Mouse (Mus musculus): ENCODE measurements at regions not wholly inside any gene's neighbourhood (a gene's known extent, or its start where the extent isn't known, plus 50 kb on each side); places are given as distances from the start of the nearest gene placed in this dataset.

DNA sequence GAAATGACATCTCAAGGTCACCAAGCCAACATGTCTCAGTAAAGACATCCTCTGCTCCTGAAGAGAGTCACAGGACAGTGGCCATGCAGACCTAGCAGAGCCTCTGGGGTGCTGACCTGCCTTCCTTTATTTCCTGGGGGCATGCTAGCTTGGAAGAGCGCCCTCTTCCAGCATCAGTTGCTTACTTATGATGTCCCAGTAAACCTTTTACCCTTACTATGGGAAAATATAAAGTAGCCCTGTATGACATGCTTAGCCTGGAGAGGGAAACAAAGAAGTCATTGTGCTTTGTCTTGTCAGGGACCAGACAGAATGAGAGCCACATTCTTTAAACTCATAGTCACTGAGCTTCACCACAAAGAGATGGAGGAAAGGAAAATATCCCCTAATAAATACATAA lies 82.9 kb downstream of the Postn start:
- Histone ChIP-seq H3K27ac (replicated peaks) (no peak overlapping the region), H3K36me3 (no peaks in the 10 kb centered on the region), H3K4me2 (no peak overlapping the region), H3K9ac (no peak overlapping the region), H3K4me1 (replicated peaks) (no peaks in the 10 kb centered on the region), H3K9me3 (no peaks in the 10 kb centered on the region), H3K4me3 (no peak overlapping the region), H3K27me3 (no peaks in the 10 kb centered on the region)
- no peak for ATAC-seq (ENCODE audit: low FRiP score, low read depth)
- WGBS, result 62% methylated on average over 1 of the region's 1 CpGs

DNA sequence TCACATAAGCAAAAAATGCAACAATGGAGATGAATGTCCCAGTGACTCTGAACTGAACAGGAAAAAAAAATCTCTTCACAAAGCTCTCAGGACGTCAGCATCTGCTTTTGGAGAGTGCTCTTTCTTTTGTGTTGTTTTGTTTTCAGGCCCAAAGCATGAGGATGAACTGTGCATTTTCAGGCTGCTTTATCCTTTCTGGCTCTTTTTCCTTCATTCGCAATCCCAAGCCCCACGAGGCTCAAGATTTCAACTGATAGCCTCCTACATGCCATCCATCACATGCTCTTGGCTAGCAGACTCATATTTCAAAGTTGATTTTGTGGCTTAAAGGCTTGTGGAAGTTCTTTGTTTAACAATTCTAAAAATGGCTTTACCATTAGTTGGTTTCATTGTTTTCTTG lies 86.0 kb downstream of the Postn start:
- Histone ChIP-seq H3K27ac (replicated peaks) (no peak overlapping the region), H3K4me1 (replicated peaks) (no peaks in the 10 kb centered on the region), H3K27me3 (no peaks in the 10 kb centered on the region), H3K4me3 (no peak overlapping the region), H3K9me3 (no peaks in the 10 kb centered on the region), H3K9ac (no peak overlapping the region), H3K4me2 (no peak overlapping the region), H3K36me3 (no peaks in the 10 kb centered on the region)
- WGBS, result 28% methylated on average over 3 of the region's 3 CpGs
- no peak for ATAC-seq (ENCODE audit: low FRiP score, low read depth)

DNA sequence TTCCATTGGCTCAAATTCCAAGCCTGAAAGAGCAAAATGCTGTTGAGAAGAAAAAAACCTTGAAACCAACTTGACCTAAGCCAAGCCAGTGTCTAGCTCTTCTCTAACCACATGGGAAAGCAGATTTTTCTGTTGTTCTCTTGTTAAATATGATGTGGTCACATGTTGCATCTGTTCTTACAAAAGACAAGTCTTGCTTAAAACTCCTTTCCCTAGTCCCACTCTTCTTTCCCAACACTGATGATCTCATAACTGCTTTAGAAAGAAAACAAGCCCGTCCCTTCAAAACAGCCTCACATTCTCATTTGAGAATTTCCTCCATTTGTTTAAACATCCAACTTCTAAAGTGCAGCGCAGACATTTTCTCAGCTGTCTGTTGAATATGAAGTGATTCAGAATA lies 96.5 kb downstream of the Postn start:
- Histone ChIP-seq H3K36me3 (no peaks in the 10 kb centered on the region), H3K9ac (no peak overlapping the region), H3K27me3 (no peaks in the 10 kb centered on the region), H3K27ac (replicated peaks) (no peak overlapping the region), H3K4me2 (no peak overlapping the region), H3K4me3 (no peak overlapping the region), H3K9me3 (no peaks in the 10 kb centered on the region), H3K4me1 (replicated peaks) (no peaks in the 10 kb centered on the region)
- WGBS, result 86% methylated on average over 2 of the region's 2 CpGs
- no peak for ATAC-seq (ENCODE audit: low FRiP score, low read depth)

DNA sequence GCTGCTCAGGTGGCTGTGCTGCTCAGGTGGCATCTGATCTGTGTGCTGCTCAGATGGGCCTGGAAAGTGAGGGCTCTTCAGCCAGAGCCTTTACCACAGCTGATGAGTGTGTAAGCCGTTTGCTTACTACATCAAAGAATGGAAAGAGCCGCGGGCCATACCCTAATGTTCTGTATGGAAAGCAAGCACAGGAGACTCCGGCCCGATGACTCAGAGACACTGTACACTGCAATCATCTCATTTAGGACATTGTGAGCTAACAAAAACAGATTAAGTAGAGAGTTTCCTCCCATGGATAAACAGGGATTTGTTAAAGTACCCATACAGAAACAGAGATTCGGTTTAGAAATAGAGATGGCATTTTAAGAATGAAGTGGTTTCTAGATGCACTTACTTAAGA lies 100.5 kb downstream of the Postn start:
- 95% methylated on average over 6 of the region's 6 CpGs for WGBS
- Histone ChIP-seq H3K4me3 (no peak overlapping the region), H3K9me3 (no peaks in the 10 kb centered on the region), H3K4me2 (no peak overlapping the region), H3K27ac (replicated peaks) (no peak overlapping the region), H3K27me3 (no peaks in the 10 kb centered on the region), H3K4me1 (replicated peaks) (no peaks in the 10 kb centered on the region), H3K36me3 (no peaks in the 10 kb centered on the region), H3K9ac (no peak overlapping the region)
- no peak for ATAC-seq (ENCODE audit: low FRiP score, low read depth)

DNA sequence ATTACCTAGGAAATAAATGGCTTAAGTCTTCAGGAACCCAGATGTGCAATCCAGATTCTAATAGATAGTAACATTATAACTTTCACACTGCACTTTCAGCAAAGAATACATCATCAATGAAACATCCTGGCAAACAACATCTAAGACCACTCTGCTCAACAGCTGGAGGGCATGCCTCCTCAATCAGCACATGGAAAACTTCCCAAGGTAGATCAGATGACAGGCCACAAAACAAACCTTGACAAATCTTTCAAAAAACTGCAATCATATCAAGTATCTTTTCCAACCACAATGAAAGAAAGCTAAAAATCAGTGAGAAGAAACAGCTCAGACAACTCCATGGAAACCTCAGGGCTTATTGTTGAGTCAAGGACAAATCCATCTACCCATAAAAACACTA lies 105.2 kb downstream of the Postn start:
- Histone ChIP-seq H3K9ac (no peak overlapping the region), H3K4me3 (no peak overlapping the region), H3K9me3 (no peaks in the 10 kb centered on the region), H3K27me3 (no peaks in the 10 kb centered on the region), H3K27ac (replicated peaks) (no peak overlapping the region), H3K4me1 (replicated peaks) (no peaks in the 10 kb centered on the region), H3K36me3 (no peaks in the 10 kb centered on the region), H3K4me2 (no peak overlapping the region)
- ATAC-seq (ENCODE audit: low FRiP score, low read depth), result no peak

DNA sequence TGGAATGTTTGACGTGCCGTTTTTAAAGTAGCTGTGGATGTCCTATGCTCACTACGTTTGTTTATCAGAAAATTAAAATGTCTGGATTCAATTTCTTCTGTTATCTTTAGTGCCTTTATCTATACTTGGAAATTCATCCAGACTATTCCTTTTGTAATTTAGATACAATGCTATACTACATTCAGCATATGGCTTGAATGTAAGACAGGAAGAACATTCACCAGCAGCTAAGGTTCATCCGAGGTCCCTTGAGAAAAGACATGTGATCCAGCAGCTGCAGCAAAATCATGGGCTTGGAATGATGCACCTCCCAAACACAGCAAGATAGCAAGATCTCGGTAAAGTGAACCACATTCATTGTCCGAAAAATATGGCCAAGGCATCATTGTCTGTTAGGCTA lies 113.3 kb downstream of the Postn start:
- Histone ChIP-seq H3K36me3 (no peaks in the 10 kb centered on the region), H3K9ac (no peak overlapping the region), H3K4me1 (replicated peaks) (no peaks in the 10 kb centered on the region), H3K27ac (replicated peaks) (no peak overlapping the region), H3K4me3 (no peak overlapping the region), H3K4me2 (no peak overlapping the region), H3K27me3 (no peaks in the 10 kb centered on the region), H3K9me3 (no peaks in the 10 kb centered on the region)
- no peak for ATAC-seq (ENCODE audit: low FRiP score, low read depth)
- 81% methylated on average over 6 of the region's 6 CpGs for WGBS

DNA sequence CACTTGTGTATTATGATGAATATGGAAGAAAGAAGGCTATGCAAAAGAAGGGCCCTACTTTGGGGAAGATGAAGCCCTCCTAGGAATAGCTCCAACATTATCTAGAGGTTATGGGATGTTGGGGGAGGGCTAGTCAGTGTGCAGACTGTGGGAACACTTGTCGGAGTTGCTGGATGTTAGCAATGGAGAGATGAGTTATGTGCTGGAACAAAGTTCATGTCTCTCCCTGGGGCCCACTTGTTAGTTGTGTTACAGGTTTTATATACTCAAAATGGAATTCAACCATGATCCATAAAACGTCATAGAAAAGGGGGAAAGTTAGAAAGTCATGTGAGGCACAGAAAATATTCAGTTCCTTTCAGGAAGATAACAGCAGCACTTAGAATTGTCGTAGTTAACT lies 115.0 kb downstream of the Postn start:
- Histone ChIP-seq H3K9ac (no peak overlapping the region), H3K36me3 (no peaks in the 10 kb centered on the region), H3K27me3 (no peaks in the 10 kb centered on the region), H3K4me1 (replicated peaks) (no peaks in the 10 kb centered on the region), H3K27ac (replicated peaks) (no peak overlapping the region), H3K4me3 (no peak overlapping the region), H3K9me3 (no peaks in the 10 kb centered on the region), H3K4me2 (no peak overlapping the region)
- 87% methylated on average over 3 of the region's 3 CpGs for WGBS
- no peak for ATAC-seq (ENCODE audit: low FRiP score, low read depth)

DNA sequence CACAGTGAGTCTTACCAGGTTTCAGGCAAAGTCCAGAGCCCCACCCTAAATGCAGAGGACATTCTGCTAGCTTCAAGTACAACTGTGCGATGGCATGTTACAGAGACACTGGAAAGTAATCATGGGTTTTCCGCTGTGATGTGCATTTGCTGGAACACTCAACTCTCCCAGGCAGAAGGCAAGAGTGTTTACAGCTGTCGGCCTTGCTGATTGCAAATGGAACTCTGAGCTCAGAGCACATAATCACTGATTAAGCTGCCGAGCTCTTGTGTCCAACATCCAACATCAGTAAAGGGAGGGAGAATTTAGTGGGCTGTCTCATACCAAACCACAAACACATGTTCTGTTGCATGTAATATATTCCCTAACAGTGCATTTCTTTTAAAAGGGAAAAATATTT lies 117.1 kb downstream of the Postn start:
- H3K9ac ChIP-seq, result no peak overlapping the region
- no peak overlapping the region for H3K27ac ChIP-seq (replicated peaks)
- no peaks in the 10 kb centered on the region for H3K36me3 ChIP-seq
- H3K27me3 ChIP-seq, result no peaks in the 10 kb centered on the region
- no peaks in the 10 kb centered on the region for H3K4me1 ChIP-seq (replicated peaks)
- 84% methylated on average over 4 of the region's 4 CpGs for WGBS
- no peak overlapping the region for H3K4me2 ChIP-seq
- H3K4me3 ChIP-seq, result no peak overlapping the region
- no peak for ATAC-seq (ENCODE audit: low FRiP score, low read depth)
- no peaks in the 10 kb centered on the region for H3K9me3 ChIP-seq

DNA sequence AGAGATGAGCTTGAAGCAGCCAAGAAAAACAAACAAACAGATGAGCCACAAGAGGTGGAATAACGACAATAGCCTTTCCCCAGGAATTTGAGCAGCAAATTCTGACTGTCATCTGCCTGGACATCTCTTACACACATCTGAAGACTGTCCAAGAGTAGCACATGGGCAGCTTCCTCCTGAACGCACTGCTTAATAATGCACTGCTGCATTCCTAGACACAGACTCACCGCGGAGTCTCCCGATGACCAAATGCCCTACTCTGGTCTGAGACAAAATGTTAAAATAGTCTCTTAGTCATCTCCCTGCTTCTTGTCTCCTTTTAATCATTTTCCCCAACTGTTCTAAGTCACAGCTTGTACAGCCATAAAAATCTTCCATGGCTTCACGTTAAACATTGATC lies 119.3 kb downstream of the Postn start:
- no peak overlapping the region for H3K4me2 ChIP-seq
- 89% methylated on average over 6 of the region's 6 CpGs for WGBS
- no peak overlapping the region for H3K9ac ChIP-seq
- H3K9me3 ChIP-seq, result no peaks in the 10 kb centered on the region
- H3K27ac ChIP-seq (replicated peaks), result no peak overlapping the region
- no peak for ATAC-seq (ENCODE audit: low FRiP score, low read depth)
- no peaks in the 10 kb centered on the region for H3K4me1 ChIP-seq (replicated peaks)
- H3K4me3 ChIP-seq, result no peak overlapping the region
- H3K36me3 ChIP-seq, result no peaks in the 10 kb centered on the region
- no peaks in the 10 kb centered on the region for H3K27me3 ChIP-seq

DNA sequence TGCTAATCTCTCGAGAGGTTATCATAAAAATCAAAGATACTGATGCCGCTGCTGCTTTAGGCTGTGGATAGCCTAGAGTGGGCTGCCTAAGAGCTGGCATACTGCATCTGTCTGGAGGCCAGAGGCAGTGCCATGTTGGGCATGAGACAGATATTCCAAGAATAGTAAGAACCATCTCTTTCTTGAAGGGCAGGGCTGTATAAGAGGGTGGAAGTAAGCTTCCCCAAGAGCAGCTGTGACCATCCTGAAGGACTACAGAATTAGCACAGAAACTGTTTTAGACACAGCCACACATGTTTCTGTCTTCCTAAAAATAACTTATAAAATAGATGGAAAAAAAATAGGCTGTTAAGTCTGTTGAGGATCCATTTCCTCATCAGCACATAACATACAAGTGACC lies 126.4 kb downstream of the Postn start:
- no peaks in the 10 kb centered on the region for H3K27me3 ChIP-seq
- no peak overlapping the region for H3K27ac ChIP-seq (replicated peaks)
- H3K36me3 ChIP-seq, result no peaks in the 10 kb centered on the region
- no peaks in the 10 kb centered on the region for H3K4me1 ChIP-seq (replicated peaks)
- H3K9me3 ChIP-seq, result no peaks in the 10 kb centered on the region
- no peak overlapping the region for H3K4me3 ChIP-seq
- 98% methylated on average over 2 of the region's 2 CpGs for WGBS
- no peak overlapping the region for H3K4me2 ChIP-seq
- no peak for ATAC-seq (ENCODE audit: low FRiP score, low read depth)
- H3K9ac ChIP-seq, result no peak overlapping the region

DNA sequence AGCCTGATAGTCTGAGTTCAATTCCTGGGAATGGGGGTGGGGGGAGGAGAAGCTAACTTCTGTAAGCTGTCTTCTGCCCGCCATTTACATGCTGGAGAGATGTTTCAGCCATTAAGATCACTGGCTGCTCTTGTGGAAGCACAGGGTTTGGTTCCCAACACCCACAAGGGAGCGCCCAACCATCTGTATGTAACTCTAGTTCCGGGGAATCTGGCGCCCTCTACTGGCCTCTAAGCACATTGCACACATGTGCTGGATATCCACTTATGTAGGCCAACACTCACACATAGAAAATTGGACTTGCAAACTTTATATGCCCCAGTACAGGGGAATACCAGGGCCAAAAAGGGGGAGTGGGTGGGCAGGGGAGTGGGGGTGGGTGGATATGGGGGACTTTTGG lies 126.9 kb downstream of the Postn start:
- WGBS, result 69% methylated on average over 4 of the region's 4 CpGs
- no peak overlapping the region for H3K4me3 ChIP-seq
- no peak overlapping the region for H3K27ac ChIP-seq (replicated peaks)
- no peaks in the 10 kb centered on the region for H3K27me3 ChIP-seq
- H3K9ac ChIP-seq, result no peak overlapping the region
- H3K9me3 ChIP-seq, result no peaks in the 10 kb centered on the region
- no peak overlapping the region for H3K4me2 ChIP-seq
- H3K4me1 ChIP-seq (replicated peaks), result no peaks in the 10 kb centered on the region
- H3K36me3 ChIP-seq, result no peaks in the 10 kb centered on the region
- ATAC-seq (ENCODE audit: low FRiP score, low read depth), result no peak

DNA sequence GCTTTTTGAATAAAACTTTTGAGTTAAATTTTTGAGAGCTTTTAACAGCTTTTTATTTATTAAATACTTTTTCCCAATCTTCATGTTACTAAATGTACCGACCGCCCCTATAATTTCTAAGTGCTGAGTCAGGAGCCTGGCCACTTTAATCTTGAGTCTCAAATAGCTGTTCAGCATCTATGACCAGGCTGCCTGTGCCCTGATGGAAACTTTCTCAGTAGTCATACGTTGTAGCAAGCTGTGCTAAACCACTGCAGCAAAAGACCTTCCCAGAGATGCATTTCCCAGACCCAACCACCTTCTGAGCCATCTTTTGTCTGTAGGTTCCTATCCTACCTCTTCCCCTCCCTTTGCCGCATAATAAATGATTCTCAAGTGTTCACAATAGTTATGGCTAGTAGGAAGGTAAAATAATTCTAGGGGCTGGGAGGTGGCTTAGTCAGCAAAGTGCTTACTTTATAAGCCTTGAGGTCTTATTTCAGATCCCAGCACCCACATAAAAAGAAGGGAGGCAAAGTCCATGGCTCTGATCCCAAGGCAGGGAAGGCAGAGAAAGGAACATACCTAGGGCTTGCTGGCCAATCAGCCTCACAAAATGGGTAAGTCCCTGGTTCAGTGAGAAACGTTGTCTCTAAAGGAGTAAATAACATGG lies 129.5 kb downstream of the Postn start:
- no peak overlapping the region for H3K4me3 ChIP-seq
- H3K27ac ChIP-seq (replicated peaks), result no peak overlapping the region
- H3K4me1 ChIP-seq (replicated peaks), result no peaks in the 10 kb centered on the region
- no peak overlapping the region for H3K9ac ChIP-seq
- ATAC-seq (ENCODE audit: low FRiP score, low read depth), result no peak
- H3K9me3 ChIP-seq, result no peaks in the 10 kb centered on the region
- WGBS, result 84% methylated on average over 5 of the region's 5 CpGs
- no peaks in the 10 kb centered on the region for H3K27me3 ChIP-seq
- H3K36me3 ChIP-seq, result no peaks in the 10 kb centered on the region
- no peak overlapping the region for H3K4me2 ChIP-seq

DNA sequence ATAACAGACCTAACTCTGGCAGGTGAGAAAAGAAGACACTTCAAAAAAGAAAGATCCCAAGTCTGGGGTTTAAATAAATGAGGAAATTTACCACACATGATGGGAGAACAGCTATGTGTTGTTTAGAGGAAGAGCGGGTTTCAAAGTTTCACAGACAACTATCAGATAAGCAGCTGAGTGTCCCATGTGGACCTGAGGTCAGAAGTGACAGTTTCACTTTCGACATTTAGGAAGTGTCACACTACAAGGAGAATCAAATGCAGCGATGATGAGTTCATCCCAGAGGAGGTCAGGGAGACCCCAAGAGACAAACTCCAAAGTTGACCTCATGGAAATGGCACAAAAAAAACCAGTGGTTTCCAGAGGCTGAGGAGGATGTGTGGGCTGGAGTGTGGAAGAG lies 132.7 kb downstream of the Postn start:
- ATAC-seq (ENCODE audit: low FRiP score, low read depth), result no peak
- H3K27me3 ChIP-seq, result no peaks in the 10 kb centered on the region
- H3K27ac ChIP-seq (replicated peaks), result no peak overlapping the region
- H3K9ac ChIP-seq, result no peak overlapping the region
- no peak overlapping the region for H3K4me3 ChIP-seq
- 90% methylated on average over 3 of the region's 3 CpGs for WGBS
- H3K4me1 ChIP-seq (replicated peaks), result no peaks in the 10 kb centered on the region
- no peaks in the 10 kb centered on the region for H3K9me3 ChIP-seq
- H3K4me2 ChIP-seq, result no peak overlapping the region
- H3K36me3 ChIP-seq, result no peaks in the 10 kb centered on the region

Measured in hindbrain, embryonic 15.5 days (tissue).